Mouse (Mus musculus) neural tube, embryonic 15.5 days (tissue): ENCODE results near the gene Fam83g. TPM values are rescaled to one million over a fixed set of nuclear protein-coding genes. Genes with fewer than 3 reads are reported as not detected.
A peak's percentile ranks its signal among the peaks of the same experiment; 100 is the strongest.

ENCODE experiments used
- ATAC-seq: fragments of 200-750 bp; cut with Nextera tagmentation; 2 replicates; pipeline ENCODE4 v1.8.0; 2017; ENCODE audit warnings: mild to moderate bottlenecking, moderate TSS enrichment, moderate library complexity; ENCODE audit not compliant: low FRiP score
- H3K27ac ChIP-seq: fragments of 300-500 bp; sonication (generic); replicated peaks from 2 replicates; pipeline ENCODE4 v1.5.1; 2015; ENCODE audit warnings: mild to moderate bottlenecking, inconsistent platforms
- H3K27me3 ChIP-seq: fragments of 300-500 bp; sonication (generic); replicated peaks from 2 replicates; pipeline ENCODE4 v1.6.1; 2015; ENCODE audit warnings: inconsistent platforms
- H3K36me3 ChIP-seq: fragments of 300-500 bp; sonication (generic); 2 replicates; pipeline ENCODE4 v1.6.1; 2015; ENCODE audit warnings: inconsistent platforms
- H3K4me1 ChIP-seq: fragments of 300-500 bp; sonication (generic); 2 replicates; pipeline ENCODE4 v1.6.1; 2015; ENCODE audit warnings: inconsistent platforms
- H3K4me2 ChIP-seq: fragments of 300-500 bp; sonication (generic); 2 replicates; pipeline ENCODE4 v1.6.1; 2015; ENCODE audit warnings: inconsistent platforms, mild to moderate bottlenecking, moderate library complexity
- H3K4me3 ChIP-seq: fragments of 300-500 bp; sonication (generic); replicated peaks from 2 replicates; pipeline ENCODE4 v1.5.1; 2015; ENCODE audit warnings: mild to moderate bottlenecking, inconsistent platforms
- H3K9ac ChIP-seq: fragments of 300-500 bp; sonication (generic); replicated peaks from 2 replicates; pipeline ENCODE4 v1.6.1; 2015; ENCODE audit warnings: mild to moderate bottlenecking, inconsistent platforms
- H3K9me3 ChIP-seq: fragments of 300-500 bp; sonication (generic); replicated peaks from 2 replicates; pipeline ENCODE4 v1.6.1; 2016; ENCODE audit warnings: inconsistent platforms
- WGBS: fragments of 180-500 bp; shearing (Covaris S2); methylation state at CpG from one replicate; pipeline ENCODE4 v1.1.7; 2015; ENCODE audit warnings: mixed read lengths; 5-methylcytosine and 5-hydroxymethylcytosine counted together
- polyA plus RNA-seq: library from polyadenylated mRNA; unstranded; fragments of >200 nt; fragmentation: Nextera tagmentation; extraction: Ambion mirVana; gene quantifications from 2 replicates; pipeline ENCODE4 v1.2.1, GENCODE M21; 2015

Fam83g gene
- polyA plus RNA-seq, 1 experiment from 2014 or later: 0.27 TPM

GRCm38 (mm10) chr11:61653568-61653967, 30.3 kb upstream of the Fam83g start:
- Histone ChIP-seq H3K4me1 (no peaks in the 10 kb centered on the region), H3K36me3 (no peaks in the 10 kb centered on the region), H3K4me3 (0 out of 2 replicates have a peak overlapping the region, but pooled peaks have one; percentile 12), H3K9me3 (no peaks in the 10 kb centered on the region), H3K27ac (no peak overlapping the region), H3K27me3 (no peaks in the 10 kb centered on the region), H3K4me2 (0 out of 2 replicates have a peak overlapping the region, but pooled peaks have one; percentile 11), H3K9ac (no peak overlapping the region)
- WGBS: 72% methylated on average over 2 of the region's 2 CpGs
- no peak for ATAC-seq

- H3K4me2 ChIP-seq: no peak overlapping the region
- WGBS: 87% methylated on average over 4 of the region's 4 CpGs
These were observed 29.0 kb upstream of the Fam83g start for GRCm38 (mm10) chr11:61654786-61655311.

GRCm38 (mm10) chr11:61655649-61656048, 28.2 kb upstream of the Fam83g start:
- H3K36me3 ChIP-seq: no peaks in the 10 kb centered on the region
- no peak overlapping the region for H3K4me3 ChIP-seq
- no peaks in the 10 kb centered on the region for H3K4me1 ChIP-seq
- no peak overlapping the region for H3K4me2 ChIP-seq
- H3K9ac ChIP-seq: no peak overlapping the region
- ATAC-seq: no peak
- WGBS: 47% methylated on average over 4 of the region's 4 CpGs
- no peak overlapping the region for H3K27ac ChIP-seq
- no peaks in the 10 kb centered on the region for H3K9me3 ChIP-seq
- H3K27me3 ChIP-seq: no peaks in the 10 kb centered on the region

More at GRCm38 (mm10) chr11:61654786-61655311, 29.0 kb upstream of the Fam83g start:
- Histone ChIP-seq H3K9me3 (no peaks in the 10 kb centered on the region), H3K36me3 (no peaks in the 10 kb centered on the region), H3K9ac (no peak overlapping the region), H3K4me3 (no peak overlapping the region), H3K27ac (no peak overlapping the region), H3K27me3 (no peaks in the 10 kb centered on the region), H3K4me1 (no peaks in the 10 kb centered on the region)
- no peak for ATAC-seq

- Histone ChIP-seq H3K27ac (no peak overlapping the region), H3K4me2 (no peak overlapping the region), H3K27me3 (no peaks in the 10 kb centered on the region), H3K4me3 (no peak overlapping the region), H3K9ac (no peak overlapping the region), H3K4me1 (no peaks in the 10 kb centered on the region), H3K9me3 (no peaks in the 10 kb centered on the region), H3K36me3 (no peaks in the 10 kb centered on the region)
- ATAC-seq: no peak
- 79% methylated on average over 6 of the region's 6 CpGs for WGBS
These were observed 27.6 kb upstream of the Fam83g start for GRCm38 (mm10) chr11:61656148-61656850.

- no peak overlapping the region for H3K27ac ChIP-seq
- no peaks in the 10 kb centered on the region for H3K27me3 ChIP-seq
- ATAC-seq: no peak
- no peak overlapping the region for H3K4me3 ChIP-seq
- H3K36me3 ChIP-seq: no peaks in the 10 kb centered on the region
- WGBS: 69% methylated on average over 2 of the region's 2 CpGs
- no peak overlapping the region for H3K9ac ChIP-seq
- no peak overlapping the region for H3K4me2 ChIP-seq
- no peaks in the 10 kb centered on the region for H3K9me3 ChIP-seq
- no peaks in the 10 kb centered on the region for H3K4me1 ChIP-seq
These were observed 26.5 kb upstream of the Fam83g start for GRCm38 (mm10) chr11:61657432-61657831.

GRCm38 (mm10) chr11:61658360-61658922, 25.4 kb upstream of the Fam83g start:
- H3K27me3 ChIP-seq: no peaks in the 10 kb centered on the region
- H3K4me2 ChIP-seq: no peak overlapping the region
- no peaks in the 10 kb centered on the region for H3K4me1 ChIP-seq
- no peak overlapping the region for H3K27ac ChIP-seq
- no peak overlapping the region for H3K4me3 ChIP-seq
- H3K9ac ChIP-seq: no peak overlapping the region
- WGBS: 86% methylated on average over 3 of the region's 3 CpGs
- no peak for ATAC-seq
- H3K9me3 ChIP-seq: no peaks in the 10 kb centered on the region
- H3K36me3 ChIP-seq: no peaks in the 10 kb centered on the region

GRCm38 (mm10) chr11:61659011-61659858, 24.7 kb upstream of the Fam83g start:
- Histone ChIP-seq H3K9me3 (no peaks in the 10 kb centered on the region), H3K36me3 (no peaks in the 10 kb centered on the region), H3K4me2 (no peak overlapping the region), H3K9ac (no peak overlapping the region), H3K4me1 (no peaks in the 10 kb centered on the region), H3K4me3 (no peak overlapping the region), H3K27me3 (no peaks in the 10 kb centered on the region), H3K27ac (no peak overlapping the region)
- WGBS: 90% methylated on average over 4 of the region's 4 CpGs
- no peak for ATAC-seq

GRCm38 (mm10) chr11:61660001-61660400, 23.9 kb upstream of the Fam83g start:
- Histone ChIP-seq H3K27ac (no peak overlapping the region), H3K4me1 (no peaks in the 10 kb centered on the region), H3K27me3 (no peaks in the 10 kb centered on the region), H3K9ac (no peak overlapping the region), H3K36me3 (no peaks in the 10 kb centered on the region), H3K4me2 (no peak overlapping the region), H3K9me3 (no peaks in the 10 kb centered on the region), H3K4me3 (no peak overlapping the region)
- WGBS: 92% methylated on average over 8 of the region's 8 CpGs
- no peak for ATAC-seq

GRCm38 (mm10) chr11:61660806-61661392, 23.0 kb upstream of the Fam83g start:
- H3K27ac ChIP-seq: no peak overlapping the region
- no peak for ATAC-seq
- H3K9me3 ChIP-seq: no peaks in the 10 kb centered on the region
- H3K36me3 ChIP-seq: no peaks in the 10 kb centered on the region
- H3K9ac ChIP-seq: no peak overlapping the region
- no peaks in the 10 kb centered on the region for H3K4me1 ChIP-seq
- H3K4me3 ChIP-seq: no peak overlapping the region
- WGBS: 73% methylated on average over 7 of the region's 7 CpGs
- H3K4me2 ChIP-seq: no peak overlapping the region
- H3K27me3 ChIP-seq: no peaks in the 10 kb centered on the region

- no peaks in the 10 kb centered on the region for H3K27me3 ChIP-seq
- H3K4me2 ChIP-seq: no peak overlapping the region
- no peak overlapping the region for H3K9ac ChIP-seq
- H3K4me1 ChIP-seq: no peaks in the 10 kb centered on the region
- H3K4me3 ChIP-seq: no peak overlapping the region
- no peak overlapping the region for H3K27ac ChIP-seq
- 95% methylated on average over 5 of the region's 5 CpGs for WGBS
- H3K36me3 ChIP-seq: no peaks in the 10 kb centered on the region
- no peak for ATAC-seq
- no peaks in the 10 kb centered on the region for H3K9me3 ChIP-seq
These were observed 21.7 kb upstream of the Fam83g start for GRCm38 (mm10) chr11:61662189-61662588.

GRCm38 (mm10) chr11:61665401-61665800, 18.5 kb upstream of the Fam83g start:
- no peaks in the 10 kb centered on the region for H3K4me1 ChIP-seq
- no peaks in the 10 kb centered on the region for H3K9me3 ChIP-seq
- no peak overlapping the region for H3K4me2 ChIP-seq
- no peak overlapping the region for H3K27ac ChIP-seq
- no peak overlapping the region for H3K9ac ChIP-seq
- no peak overlapping the region for H3K4me3 ChIP-seq
- WGBS: 90% methylated on average over 4 of the region's 4 CpGs
- H3K27me3 ChIP-seq: no peaks in the 10 kb centered on the region
- H3K36me3 ChIP-seq: no peaks in the 10 kb centered on the region
- no peak for ATAC-seq
